Mouse (Mus musculus) olfactory bulb, adult 2 months (tissue): ENCODE results near the gene Rnf10.

Experiments
- CTCF ChIP-seq: fragments of 200-500 bp; IDR thresholded peaks from 2 replicates; pipeline ENCODE4 v1.5.1; 2012; ENCODE audit warnings: low read depth, mild to moderate bottlenecking, low read length, moderate library complexity; ENCODE audit not compliant: insufficient read depth
- POLR2A ChIP-seq: fragments of 200-500 bp; IDR thresholded peaks from 2 replicates; pipeline ENCODE4 v1.6.1; 2012; ENCODE audit warnings: mild to moderate bottlenecking, low read depth, low read length, moderate library complexity; ENCODE audit not compliant: insufficient read depth

DNA sequence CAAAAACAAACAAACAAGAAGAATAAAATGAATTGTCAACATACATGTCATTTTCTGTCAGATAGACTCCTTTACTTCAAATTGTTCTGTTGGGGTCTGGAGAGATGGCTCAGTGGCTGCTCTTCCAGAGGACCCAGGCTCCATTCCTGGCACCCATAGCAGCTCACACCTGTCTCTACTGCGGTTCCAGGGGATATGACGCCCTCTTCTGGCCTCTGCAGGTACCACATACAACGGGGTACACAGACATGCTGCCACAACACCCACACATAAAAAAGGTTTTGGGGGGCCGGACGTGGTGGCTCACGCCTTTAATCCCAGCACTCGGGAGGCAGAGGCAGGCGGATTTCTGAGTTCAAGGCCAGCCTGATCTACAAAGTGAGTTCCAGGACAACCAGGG is 21.5 kb upstream of the Rnf10 start:
- TF ChIP-seq POLR2A (no peak), CTCF (no peak)
